27 mouse cellular contexts compared by ENCODE assay signal in genomic region chr5:24798639-24799038, GRCm38 (mm10). TPM values are rescaled to one million over a fixed set of nuclear protein-coding genes. Genes with fewer than 3 reads are reported as not detected.
DNase-seq lines count a peak whose midpoint lies in the region; ATAC-seq and TF ChIP-seq lines count a peak whose summit lies in the region.
"Had no signal": no experiment of that assay in that cellular context is flagged by ENCODE, and none has a peak within 500 bp of the region (broad histone marks: within the 10 kb centered on the region; RNA-seq: fewer than 3 reads in every experiment).

No protein-coding gene starts in this region.

- no peak for TF ChIP-seq EP300 in stomach, postnatal 0 days (optimal IDR thresholded peaks at IDR 0.05)

- TF ChIP-seq CTCF in stomach, postnatal 0 days (IDR thresholded peaks at IDR 0.05; ENCODE audit: low read depth) = no peak

- peaks cover 16% of the 10 kb centered on the region for H3K36me3 ChIP-seq in forebrain, embryonic 12.5 days (replicated peaks)
- no peaks in the 10 kb centered on the region; the same call in 1 of the 2 replicates for H3K36me3 ChIP-seq in forebrain, embryonic 11.5 days (ENCODE audit: control insufficient read depth, insufficient read depth, low read length)
- H3K36me3 ChIP-seq in intestine, embryonic 15.5 days = no peaks in the 10 kb centered on the region
- H3K36me3 ChIP-seq in intestine, embryonic 16.5 days (ENCODE audit: control insufficient read depth, insufficient read depth, low read length) = peaks cover under 1% of the 10 kb centered on the region; the same call in 1 of the 2 replicates
- H3K36me3 ChIP-seq in stomach, postnatal 0 days (ENCODE audit: control insufficient read depth, insufficient read depth, low read length) = peaks cover 4% of the 10 kb centered on the region; the same call in 1 of the 2 replicates

- H3K4me3 ChIP-seq in forebrain, embryonic 12.5 days (replicated peaks) = no peak overlapping the region
- H3K4me3 ChIP-seq in forebrain, embryonic 11.5 days (ENCODE audit: low read depth, low read length) = no peak overlapping the region
- no peak overlapping the region for H3K4me3 ChIP-seq in intestine, embryonic 15.5 days (replicated peaks)
- no peak overlapping the region for H3K4me3 ChIP-seq in intestine, embryonic 16.5 days (ENCODE audit: low read length)
- H3K4me3 ChIP-seq in stomach, postnatal 0 days (ENCODE audit: low read depth, low read length) = no peak overlapping the region
- H3K4me3 ChIP-seq: embryonic facial prominence, embryonic 12.5 days; erythroblast, embryonic 14.5 days; heart, embryonic 13.5 days; hindbrain, embryonic 12.5 days; left cerebral cortex, adult 2 months; limb, embryonic 15.5 days; midbrain, embryonic 10.5 days had no signal

- no peak for DNase-seq in forebrain, embryonic 11.5 days (ENCODE audit: low spot score)
- DNase-seq in adrenal gland, postnatal 25 days = peak; percentile 20
- DNase-seq in stomach, postnatal 0 days (ENCODE audit: low spot score) = peak; percentile 37
- DNase-seq in cerebellum, adult 9-10 months = no peak
- DNase-seq: cerebellum, adult 11-12 months; cerebellum, postnatal 14 days; kidney, adult 18-20 months; kidney, postnatal 4 days; left cerebral cortex, postnatal 4 days; lung, postnatal 10 days; thymus, postnatal 14 days had no signal

- no peaks in the 10 kb centered on the region for H3K27me3 ChIP-seq in forebrain, embryonic 12.5 days
- no peaks in the 10 kb centered on the region for H3K27me3 ChIP-seq in forebrain, embryonic 11.5 days (ENCODE audit: control insufficient read depth, insufficient read depth, low read length)
- no peaks in the 10 kb centered on the region for H3K27me3 ChIP-seq in intestine, embryonic 15.5 days (replicated peaks)
- H3K27me3 ChIP-seq in intestine, embryonic 16.5 days (replicated peaks; ENCODE audit: control insufficient read depth, insufficient read depth, low read length) = no peaks in the 10 kb centered on the region
- H3K27me3 ChIP-seq in stomach, postnatal 0 days (ENCODE audit: control insufficient read depth, insufficient read depth, low read length) = no peaks in the 10 kb centered on the region
- H3K27me3 ChIP-seq: embryonic facial prominence, embryonic 12.5 days; heart, embryonic 13.5 days; hindbrain, embryonic 12.5 days; limb, embryonic 15.5 days had no signal

- no peak overlapping the region for H3K27ac ChIP-seq in forebrain, embryonic 12.5 days
- H3K27ac ChIP-seq in forebrain, embryonic 11.5 days (ENCODE audit: low read depth, low read length) = no peak overlapping the region
- no peak overlapping the region for H3K27ac ChIP-seq in intestine, embryonic 15.5 days
- H3K27ac ChIP-seq in intestine, embryonic 16.5 days (ENCODE audit: low read length) = no peak overlapping the region
- H3K27ac ChIP-seq in stomach, postnatal 0 days (replicated peaks) = no peak overlapping the region
- H3K27ac ChIP-seq: embryonic facial prominence, embryonic 12.5 days; heart, embryonic 13.5 days; hindbrain, embryonic 12.5 days; left cerebral cortex, adult 2 months; limb, embryonic 15.5 days; midbrain, embryonic 10.5 days had no signal

- H3K4me2 ChIP-seq in forebrain, embryonic 12.5 days = no peak overlapping the region
- no peak overlapping the region for H3K4me2 ChIP-seq in forebrain, embryonic 11.5 days (ENCODE audit: low read depth, low read length, severe bottlenecking)
- H3K4me2 ChIP-seq in intestine, embryonic 15.5 days (replicated peaks) = no peak overlapping the region
- no peak overlapping the region for H3K4me2 ChIP-seq in intestine, embryonic 16.5 days (ENCODE audit: low read depth, low read length)
- H3K4me2 ChIP-seq in stomach, postnatal 0 days (replicated peaks; ENCODE audit: low read depth) = no peak overlapping the region
- H3K4me2 ChIP-seq: embryonic facial prominence, embryonic 12.5 days; heart, embryonic 13.5 days; hindbrain, embryonic 12.5 days; limb, embryonic 15.5 days had no signal

- no peaks in the 10 kb centered on the region for H3K9me3 ChIP-seq in forebrain, embryonic 12.5 days
- no peaks in the 10 kb centered on the region for H3K9me3 ChIP-seq in forebrain, embryonic 11.5 days (ENCODE audit: control insufficient read depth, low read length)
- H3K9me3 ChIP-seq in intestine, embryonic 15.5 days = no peaks in the 10 kb centered on the region
- H3K9me3 ChIP-seq in intestine, embryonic 16.5 days (ENCODE audit: control insufficient read depth, low read length) = no peaks in the 10 kb centered on the region
- no peaks in the 10 kb centered on the region for H3K9me3 ChIP-seq in stomach, postnatal 0 days (ENCODE audit: control insufficient read depth, low read length)
- H3K9me3 ChIP-seq: embryonic facial prominence, embryonic 12.5 days; heart, embryonic 13.5 days; hindbrain, embryonic 12.5 days; limb, embryonic 15.5 days; midbrain, embryonic 10.5 days had no signal

- 85% methylated on average over 10 of the region's 10 CpGs for WGBS in forebrain, embryonic 12.5 days
- WGBS in forebrain, embryonic 11.5 days = 85% methylated on average over 10 of the region's 10 CpGs
- WGBS in intestine, embryonic 15.5 days = 71% methylated on average over 10 of the region's 10 CpGs
- 68% methylated on average over 10 of the region's 10 CpGs for whole genome bisulfite sequencing in intestine, embryonic 16.5 days
- 48% methylated on average over 10 of the region's 10 CpGs for WGBS in stomach, postnatal 0 days

- H3K4me1 ChIP-seq in forebrain, embryonic 12.5 days = no peaks in the 10 kb centered on the region
- no peaks in the 10 kb centered on the region for H3K4me1 ChIP-seq in forebrain, embryonic 11.5 days (replicated peaks; ENCODE audit: control insufficient read depth, insufficient read depth, low read length)
- H3K4me1 ChIP-seq in intestine, embryonic 15.5 days (replicated peaks) = no peaks in the 10 kb centered on the region
- H3K4me1 ChIP-seq in intestine, embryonic 16.5 days (ENCODE audit: control insufficient read depth, insufficient read depth, low read length) = no peaks in the 10 kb centered on the region; the same call in 1 of the 2 replicates
- no peaks in the 10 kb centered on the region for H3K4me1 ChIP-seq in stomach, postnatal 0 days (replicated peaks; ENCODE audit: control insufficient read depth, insufficient read depth)
- H3K4me1 ChIP-seq: hindbrain, embryonic 12.5 days; midbrain, embryonic 10.5 days had no signal

- H3K9ac ChIP-seq in forebrain, embryonic 12.5 days = 0 out of 2 replicates have a peak overlapping the region, but pooled peaks have one; percentile 2
- H3K9ac ChIP-seq in forebrain, embryonic 11.5 days (ENCODE audit: low read length) = no peak overlapping the region
- no peak overlapping the region for H3K9ac ChIP-seq in intestine, embryonic 15.5 days
- no peak overlapping the region for H3K9ac ChIP-seq in intestine, embryonic 16.5 days (ENCODE audit: low read depth, low read length)
- H3K9ac ChIP-seq in stomach, postnatal 0 days (ENCODE audit: low read length) = no peak overlapping the region
- H3K9ac ChIP-seq: embryonic facial prominence, embryonic 12.5 days; heart, embryonic 13.5 days; limb, embryonic 15.5 days had no signal

- ATAC-seq in forebrain, embryonic 12.5 days (ENCODE audit: low FRiP score) = no peak
- no peak for ATAC-seq in forebrain, embryonic 11.5 days (replicated peaks; ENCODE audit: low FRiP score)
- peak; percentile 32; the same call in 1 of the 2 replicates for ATAC-seq in intestine, embryonic 15.5 days
- no peak for ATAC-seq in intestine, embryonic 16.5 days
- peak; percentile 58 for ATAC-seq in stomach, postnatal 0 days (ENCODE audit: low FRiP score, low TSS enrichment)
- ATAC-seq: forebrain, embryonic 14.5 days had no signal

RNA-seq across cellular contexts. Expression of gene Crygn, which starts 40.8 kb away (rescaled TPM):
- polyA plus RNA-seq in forebrain, embryonic 12.5 days (2016; fragmentation: Nextera tagmentation; extraction: Ambion mirVana) = not detected in 2 replicates
- not detected in 2 replicates for polyA plus RNA-seq in forebrain, embryonic 11.5 days (2014; fragmentation: Nextera tagmentation; extraction: Ambion mirVana)
- polyA plus RNA-seq in intestine, embryonic 15.5 days (2015; fragmentation: Nextera tagmentation; extraction: Ambion mirVana) = 1.3 and 1.8 TPM in 2 replicates
- polyA plus RNA-seq in intestine, embryonic 16.5 days (2015; fragmentation: Nextera tagmentation; extraction: Ambion mirVana) = 1.0 and 1.4 TPM in 2 replicates
- 2.4 TPM in 1 of 2 replicates, not detected in the other for total RNA-seq in adrenal gland, postnatal 25 days (2021)
- 2.5 and 3.0 TPM in 2 replicates for polyA plus RNA-seq in stomach, postnatal 0 days (2015; fragmentation: Nextera tagmentation; extraction: Ambion mirVana)
- total RNA-seq: gastrocnemius, adult 8-10 months; midbrain, postnatal 0 days had no signal
- polyA plus RNA-seq: erythroblast, embryonic 14.5 days; frontal cortex, adult 2 months; hindbrain, embryonic 12.5 days; midbrain, embryonic 10.5 days; neural tube, embryonic 14.5 days; small intestine, adult 2 months had no signal

RNA-seq across cellular contexts. Expression of gene Rheb, which starts 43.8 kb away (rescaled TPM):
- 188 and 201 TPM in 2 replicates for polyA plus RNA-seq in forebrain, embryonic 12.5 days (2016; fragmentation: Nextera tagmentation; extraction: Ambion mirVana)
- polyA plus RNA-seq in forebrain, embryonic 11.5 days (2014; fragmentation: Nextera tagmentation; extraction: Ambion mirVana) = 189 and 202 TPM in 2 replicates
- polyA plus RNA-seq in intestine, embryonic 15.5 days (2015; fragmentation: Nextera tagmentation; extraction: Ambion mirVana) = 209 and 246 TPM in 2 replicates
- polyA plus RNA-seq in intestine, embryonic 16.5 days (2015; fragmentation: Nextera tagmentation; extraction: Ambion mirVana) = 188 and 199 TPM in 2 replicates
- total RNA-seq in adrenal gland, postnatal 25 days (2021) = 83.9 and 85.1 TPM in 2 replicates
- polyA plus RNA-seq in stomach, postnatal 0 days (2015; fragmentation: Nextera tagmentation; extraction: Ambion mirVana) = 209 and 218 TPM in 2 replicates

Comparison
In these comparisons a context has a peak if more than half of its experiments do, and no peak if none do; other contexts are left out.
1. ATAC-seq: peak in intestine, embryonic 15.5 days (single experiment) and stomach, postnatal 0 days (single experiment); none in forebrain, embryonic 12.5 days (single experiment), forebrain, embryonic 11.5 days (single experiment) and intestine, embryonic 16.5 days (single experiment).
2. DNase-seq: peak in adrenal gland, postnatal 25 days (single experiment) and stomach, postnatal 0 days (single experiment); none in forebrain, embryonic 11.5 days (single experiment) and cerebellum, adult 9-10 months (single experiment).